Mouse (Mus musculus) sigmoid colon, adult 10 weeks (tissue): ENCODE measurements around the gene Slc25a12. TPM values are rescaled to one million over a fixed set of nuclear protein-coding genes. Genes with fewer than 3 reads are reported as not detected.

Experiments
- polyA plus RNA-seq: library from polyadenylated mRNA; stranded (reverse); fragments of 350-450 nt; fragmentation: Illumina TruSeq; extraction: RNeasy Lipid Tissue Mini Kit (QIAGEN cat#74804); gene quantifications from one replicate; pipeline ENCODE4 v1.2.3, GENCODE M21; 2014; ENCODE audit warnings: low read depth, low replicate concordance

The Slc25a12 gene
- polyA plus RNA-seq, result 12.4 TPM

GRCm38 (mm10) chr2:71367125-71367880 is at the start of gene Slc25a12:
Gene Slc25a12 (minus strand): TSS chr2:71367749.

GRCm38 (mm10) chr2:71388951-71389763 is 21.6 kb upstream of the Slc25a12 start, which contains the start of gene Hat1:
Gene Hat1 (plus strand): TSS chr2:71388958.

Other genes with a start within 250 kb of the Slc25a12 start
- gene Cybrd1, start 249.8 kb downstream of the Slc25a12 start, polyA plus RNA-seq, result 3.3 TPM
- gene Dync1i2, start 156.0 kb downstream of the Slc25a12 start, polyA plus RNA-seq, result 218 TPM
- 92.7 TPM for gene Hat1, start 21.2 kb upstream of the Slc25a12 start, polyA plus RNA-seq
- 40.9 TPM for gene Metap1d, start 85.5 kb upstream of the Slc25a12 start, polyA plus RNA-seq
- 0.41 TPM for gene Dlx1, start 160.4 kb upstream of the Slc25a12 start, polyA plus RNA-seq
- gene Dlx2, start 179.0 kb upstream of the Slc25a12 start, polyA plus RNA-seq, result not detected